Mouse (Mus musculus): Measurements from ENCODE around the gene Wwtr1. TPM values are rescaled to one million over a fixed set of nuclear protein-coding genes. Genes with fewer than 3 reads are reported as not detected.

The Wwtr1 gene
- polyA plus RNA-seq, 1 experiment, result not detected

- TF ChIP-seq TAL1 (IDR thresholded peaks at IDR 0.05; ENCODE audit: low read length) (no peak), GATA1 (IDR thresholded peaks at IDR 0.05; ENCODE audit: low read length) (no peak)
- H3K27me3 ChIP-seq (ENCODE audit: control insufficient read depth), result no peaks in the 10 kb centered on the region
- H3K4me1 ChIP-seq (ENCODE audit: control insufficient read depth), result no peaks in the 10 kb centered on the region
- no peak overlapping the region for H3K4me3 ChIP-seq (replicated peaks)
- no peaks in the 10 kb centered on the region for H3K36me3 ChIP-seq (ENCODE audit: control insufficient read depth)
- H3K9me3 ChIP-seq (ENCODE audit: control insufficient read depth, low read length), result no peaks in the 10 kb centered on the region
Measured at GRCm38 (mm10) chr3:57481981-57482380, 93.7 kb downstream of the Wwtr1 start.

GRCm38 (mm10) chr3:57480640-57481039 is 95.1 kb downstream of the Wwtr1 start:
- Histone ChIP-seq H3K4me1 (ENCODE audit: control insufficient read depth) (no peaks in the 10 kb centered on the region), H3K4me3 (replicated peaks) (no peak overlapping the region), H3K36me3 (ENCODE audit: control insufficient read depth) (no peaks in the 10 kb centered on the region), H3K9me3 (ENCODE audit: control insufficient read depth, low read length) (no peaks in the 10 kb centered on the region), H3K27me3 (ENCODE audit: control insufficient read depth) (no peaks in the 10 kb centered on the region)
- no peak for TF ChIP-seq TAL1 (IDR thresholded peaks at IDR 0.05; ENCODE audit: low read length)

- TF ChIP-seq TAL1 (IDR thresholded peaks at IDR 0.05; ENCODE audit: low read length), result no peak
- TF ChIP-seq GATA1 (IDR thresholded peaks at IDR 0.05; ENCODE audit: low read length), result no peak
- no peaks in the 10 kb centered on the region for H3K27me3 ChIP-seq (ENCODE audit: control insufficient read depth)
- no peaks in the 10 kb centered on the region for H3K4me1 ChIP-seq (ENCODE audit: control insufficient read depth)
- H3K36me3 ChIP-seq (ENCODE audit: control insufficient read depth), result no peaks in the 10 kb centered on the region
- no peaks in the 10 kb centered on the region for H3K9me3 ChIP-seq (ENCODE audit: control insufficient read depth, low read length)
- no peak overlapping the region for H3K4me3 ChIP-seq (replicated peaks)
Measured at GRCm38 (mm10) chr3:57474421-57474820, 101.3 kb downstream of the Wwtr1 start.

GRCm38 (mm10) chr3:57472407-57472806 is 103.3 kb downstream of the Wwtr1 start:
- TF ChIP-seq TAL1 (IDR thresholded peaks at IDR 0.05; ENCODE audit: low read length), result no peak
- TF ChIP-seq GATA1 (IDR thresholded peaks at IDR 0.05; ENCODE audit: low read length), result no peak
- no peaks in the 10 kb centered on the region for H3K9me3 ChIP-seq (ENCODE audit: control insufficient read depth, low read length)
- H3K27me3 ChIP-seq (ENCODE audit: control insufficient read depth), result no peaks in the 10 kb centered on the region
- no peaks in the 10 kb centered on the region for H3K4me1 ChIP-seq (ENCODE audit: control insufficient read depth)
- no peak overlapping the region for H3K4me3 ChIP-seq (replicated peaks)
- H3K36me3 ChIP-seq (ENCODE audit: control insufficient read depth), result no peaks in the 10 kb centered on the region

- Histone ChIP-seq H3K9me3 (ENCODE audit: control insufficient read depth, low read length) (no peaks in the 10 kb centered on the region), H3K4me1 (ENCODE audit: control insufficient read depth) (no peaks in the 10 kb centered on the region), H3K36me3 (ENCODE audit: control insufficient read depth) (no peaks in the 10 kb centered on the region), H3K4me3 (replicated peaks) (no peak overlapping the region), H3K27me3 (ENCODE audit: control insufficient read depth) (no peaks in the 10 kb centered on the region)
- no peak for TF ChIP-seq TAL1 (IDR thresholded peaks at IDR 0.05; ENCODE audit: low read length)
- TF ChIP-seq GATA1 (IDR thresholded peaks at IDR 0.05; ENCODE audit: low read length), result no peak
Measured at GRCm38 (mm10) chr3:57470981-57471601, 104.6 kb downstream of the Wwtr1 start.

GRCm38 (mm10) chr3:57470326-57470725 is 105.4 kb downstream of the Wwtr1 start:
- Histone ChIP-seq H3K9me3 (ENCODE audit: control insufficient read depth, low read length) (no peaks in the 10 kb centered on the region), H3K4me3 (replicated peaks) (no peak overlapping the region), H3K4me1 (ENCODE audit: control insufficient read depth) (no peaks in the 10 kb centered on the region)

GRCm38 (mm10) chr3:57469325-57469724 is 106.4 kb downstream of the Wwtr1 start:
- Histone ChIP-seq H3K36me3 (ENCODE audit: control insufficient read depth) (no peaks in the 10 kb centered on the region), H3K4me1 (ENCODE audit: control insufficient read depth) (no peaks in the 10 kb centered on the region), H3K4me3 (replicated peaks) (no peak overlapping the region), H3K9me3 (ENCODE audit: control insufficient read depth, low read length) (no peaks in the 10 kb centered on the region), H3K27me3 (ENCODE audit: control insufficient read depth) (no peaks in the 10 kb centered on the region)
- no peak for TF ChIP-seq GATA1 (IDR thresholded peaks at IDR 0.05; ENCODE audit: low read length)
- TF ChIP-seq TAL1 (IDR thresholded peaks at IDR 0.05; ENCODE audit: low read length), result no peak

More at GRCm38 (mm10) chr3:57470326-57470725, 105.4 kb downstream of the Wwtr1 start:
- H3K36me3 ChIP-seq (ENCODE audit: control insufficient read depth), result no peaks in the 10 kb centered on the region
- no peaks in the 10 kb centered on the region for H3K27me3 ChIP-seq (ENCODE audit: control insufficient read depth)
- TF ChIP-seq GATA1 (IDR thresholded peaks at IDR 0.05; ENCODE audit: low read length), result no peak
- no peak for TF ChIP-seq TAL1 (IDR thresholded peaks at IDR 0.05; ENCODE audit: low read length)

- Histone ChIP-seq H3K27me3 (ENCODE audit: control insufficient read depth) (no peaks in the 10 kb centered on the region), H3K9me3 (ENCODE audit: control insufficient read depth, low read length) (no peaks in the 10 kb centered on the region), H3K4me3 (replicated peaks) (no peak overlapping the region), H3K36me3 (ENCODE audit: control insufficient read depth) (no peaks in the 10 kb centered on the region), H3K4me1 (ENCODE audit: control insufficient read depth) (no peaks in the 10 kb centered on the region)
- TF ChIP-seq TAL1 (IDR thresholded peaks at IDR 0.05; ENCODE audit: low read length) (no peak), GATA1 (IDR thresholded peaks at IDR 0.05; ENCODE audit: low read length) (no peak)
Measured at GRCm38 (mm10) chr3:57466289-57466688, 109.4 kb downstream of the Wwtr1 start.

GRCm38 (mm10) chr3:57463302-57463701 is 112.4 kb downstream of the Wwtr1 start:
- Histone ChIP-seq H3K9me3 (ENCODE audit: control insufficient read depth, low read length) (no peaks in the 10 kb centered on the region), H3K4me1 (ENCODE audit: control insufficient read depth) (no peaks in the 10 kb centered on the region), H3K36me3 (ENCODE audit: control insufficient read depth) (no peaks in the 10 kb centered on the region), H3K4me3 (replicated peaks) (no peak overlapping the region), H3K27me3 (ENCODE audit: control insufficient read depth) (no peaks in the 10 kb centered on the region)
- TF ChIP-seq GATA1 (IDR thresholded peaks at IDR 0.05; ENCODE audit: low read length) (no peak), TAL1 (IDR thresholded peaks at IDR 0.05; ENCODE audit: low read length) (no peak)

GRCm38 (mm10) chr3:57458652-57459051 is 117.1 kb downstream of the Wwtr1 start:
- TF ChIP-seq GATA1 (IDR thresholded peaks at IDR 0.05; ENCODE audit: low read length), result no peak
- no peak for TF ChIP-seq TAL1 (IDR thresholded peaks at IDR 0.05; ENCODE audit: low read length)
- H3K9me3 ChIP-seq (ENCODE audit: control insufficient read depth, low read length), result no peaks in the 10 kb centered on the region
- no peaks in the 10 kb centered on the region for H3K36me3 ChIP-seq (ENCODE audit: control insufficient read depth)
- H3K4me1 ChIP-seq (ENCODE audit: control insufficient read depth), result no peaks in the 10 kb centered on the region
- no peaks in the 10 kb centered on the region for H3K27me3 ChIP-seq (ENCODE audit: control insufficient read depth)
- H3K4me3 ChIP-seq (replicated peaks), result no peak overlapping the region

All from erythroblast, embryonic 14.5 days (primary cell).